Mouse (Mus musculus): ENCODE measurements at regions not wholly inside any gene's neighbourhood (a gene's known extent, or its start where the extent isn't known, plus 50 kb on each side); places are given as distances from the start of the nearest gene placed in this dataset.

GRCm38 (mm10) chr13:71529397-71530122 lies 434.0 kb downstream of the Irx1 start:
- POLR2A ChIA-PET = no interaction called here
- CTCF ChIA-PET = no interaction called here

GRCm38 (mm10) chr13:71517776-71518175 lies 445.7 kb downstream of the Irx1 start:
- POLR2A ChIA-PET = interaction anchor here in 1 of 4 experiments (0.6 kb wide), 1 partner anchor 1521 kb away, joined by 3 read pairs; no protein-coding TSS in a partner anchor
- CTCF ChIA-PET = no interaction called here

DNA sequence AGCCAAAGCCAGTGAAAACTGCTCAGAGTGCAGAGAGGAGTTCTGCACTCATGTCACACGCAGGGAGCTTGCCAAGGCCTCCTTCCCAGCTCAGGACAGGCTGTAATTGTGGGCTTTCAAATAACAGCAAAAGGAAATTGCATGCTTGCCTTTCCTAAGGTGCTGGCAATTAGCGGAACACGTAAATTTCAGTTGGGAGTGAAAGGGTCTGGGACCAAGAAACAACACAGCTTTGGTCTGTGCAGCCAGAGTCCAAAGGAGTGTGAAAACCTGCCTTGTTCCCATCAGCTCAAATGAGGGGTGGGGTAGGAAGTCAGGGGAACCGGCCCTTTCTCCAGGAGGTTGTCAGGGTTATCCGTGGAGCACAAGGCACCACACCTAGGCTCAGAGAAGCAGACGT lies 450.3 kb downstream of the Irx1 start:
- POLR2A ChIA-PET = interaction anchor here in 1 of 4 experiments (0.5 kb wide), 1 partner anchor 176 kb away, joined by 3 read pairs; no protein-coding TSS in a partner anchor
- CTCF ChIA-PET = no interaction called here

- ChIA-PET CTCF (no interaction called here), POLR2A (no interaction called here)
Measured at GRCm38 (mm10) chr13:71507956-71508401, 455.5 kb downstream of the Irx1 start.

DNA sequence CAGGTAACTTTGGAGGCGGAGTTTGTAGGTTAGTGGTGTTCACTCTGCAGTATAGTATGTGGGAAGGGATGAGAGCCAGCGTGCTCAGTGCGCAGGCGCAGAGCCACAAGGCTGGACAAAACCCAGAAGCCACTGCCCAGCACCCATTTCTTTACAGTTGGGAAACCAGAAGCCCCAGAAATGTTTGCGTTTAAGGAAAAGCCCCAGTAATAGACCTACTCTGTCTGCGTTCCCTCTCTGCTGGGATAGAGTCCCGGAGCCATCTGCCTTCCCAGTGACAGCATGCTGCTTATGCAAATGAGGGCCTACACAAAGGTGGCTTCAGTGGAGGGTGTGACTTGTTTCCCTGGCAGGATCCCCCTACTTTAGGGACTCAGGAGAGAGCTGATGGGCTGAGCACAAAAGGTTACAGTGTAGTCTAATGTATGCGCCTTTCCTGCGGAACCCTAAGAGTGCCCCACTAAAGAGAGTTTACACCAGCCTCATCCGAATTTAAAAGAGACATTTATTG lies 456.0 kb downstream of the Irx1 start:
- ChIA-PET CTCF (no interaction called here), POLR2A (no interaction called here)

DNA sequence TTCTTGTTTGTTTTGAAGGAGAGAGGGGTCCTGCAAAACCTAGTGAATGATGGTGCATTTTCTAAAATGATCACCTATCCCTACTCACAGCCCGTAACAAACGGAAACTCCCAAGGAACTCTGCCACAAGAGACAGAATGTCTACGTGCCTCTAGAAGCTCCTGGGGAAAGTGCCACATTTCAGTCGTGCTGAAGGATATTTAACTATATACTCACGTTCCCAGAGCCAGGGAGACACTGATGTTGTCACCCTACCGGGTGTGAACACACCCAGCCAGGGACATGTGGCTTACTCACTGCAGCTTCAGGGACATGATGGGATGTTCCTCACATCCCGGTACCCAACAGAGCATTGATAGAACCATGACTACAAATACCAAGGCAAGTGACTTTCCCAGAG lies 456.7 kb downstream of the Irx1 start:
- POLR2A ChIA-PET = no interaction called here
- CTCF ChIA-PET = no interaction called here

DNA sequence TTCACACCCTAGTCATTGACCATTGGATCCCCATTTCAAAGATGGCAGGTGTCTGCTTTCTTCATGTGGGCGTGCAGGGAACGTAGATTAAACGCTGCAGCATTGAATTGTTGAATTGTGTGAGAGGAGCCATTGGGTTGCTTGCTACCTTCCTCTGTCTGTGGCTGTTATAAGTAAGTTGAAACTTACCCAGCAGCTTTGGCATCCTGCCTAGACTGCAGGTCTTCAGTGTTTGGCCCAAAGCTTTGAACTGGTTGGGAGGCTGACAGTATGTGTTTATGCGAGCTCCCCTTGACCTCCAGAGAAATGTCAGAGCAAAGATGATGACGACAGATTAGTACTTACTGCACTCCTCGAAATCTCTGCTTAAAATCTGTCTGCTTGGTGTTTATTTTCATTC lies 473.8 kb downstream of the Irx1 start:
- POLR2A ChIA-PET = no interaction called here
- CTCF ChIA-PET = interaction anchor here in 1 of 4 experiments (0.6 kb wide), 1 partner anchor 880 kb away, joined by 3 read pairs; no protein-coding TSS in a partner anchor

GRCm38 (mm10) chr13:71481205-71481604 lies 482.3 kb downstream of the Irx1 start:
- ChIA-PET CTCF (interaction anchor here in 1 of 4 experiments (0.6 kb wide), 1 partner anchor 384 kb away, joined by 3 read pairs; no protein-coding TSS in a partner anchor), POLR2A (no interaction called here)

DNA sequence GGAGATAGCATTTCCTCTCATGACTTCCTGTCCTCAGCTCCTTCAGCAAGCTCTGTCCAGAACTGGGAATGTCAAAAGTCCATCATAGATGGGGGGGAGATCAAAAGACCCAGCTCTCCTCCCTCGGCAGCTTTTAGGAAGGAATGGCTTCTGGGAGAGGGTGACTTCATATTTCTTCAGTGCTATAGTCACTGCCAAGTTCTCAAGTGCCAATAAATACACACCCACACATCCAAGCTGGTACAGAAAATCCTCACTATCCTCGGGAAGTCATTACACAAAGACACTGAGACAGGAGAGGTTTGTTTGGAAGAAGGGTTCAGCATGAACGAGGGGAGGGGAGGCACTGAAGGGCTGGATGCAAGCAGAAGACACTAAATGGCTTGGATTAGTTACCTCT lies 502.0 kb downstream of the Irx1 start:
- ChIA-PET CTCF (no interaction called here), POLR2A (no interaction called here)

- CTCF ChIA-PET = no interaction called here
- POLR2A ChIA-PET = no interaction called here
Measured at GRCm38 (mm10) chr13:71460607-71461006, 502.9 kb downstream of the Irx1 start.

GRCm38 (mm10) chr13:71460097-71460496 lies 503.4 kb downstream of the Irx1 start:
- CTCF ChIA-PET = interaction anchor here in 1 of 4 experiments (0.5 to 0.8 kb wide), 2 partner anchors 105 to 621 kb away, joined by 3 to 7 read pairs; no protein-coding TSS in a partner anchor
- POLR2A ChIA-PET = no interaction called here

GRCm38 (mm10) chr13:71459022-71459536 lies 504.4 kb downstream of the Irx1 start:
- CTCF ChIA-PET = interaction anchor here in 2 of 4 experiments (0.5 to 1.4 kb wide), 7 partner anchors 106 to 663 kb away, joined by 3 to 7 read pairs (median 3); no protein-coding TSS in a partner anchor
- POLR2A ChIA-PET = no interaction called here

- CTCF ChIA-PET = interaction anchor here in 3 of 4 experiments (0.5 to 1.4 kb wide), 10 partner anchors 128 to 664 kb away, joined by 3 to 7 read pairs (median 4); no protein-coding TSS in a partner anchor
- POLR2A ChIA-PET = interaction anchor here in 1 of 4 experiments (1.0 kb wide), 1 partner anchor 450 kb away, joined by 3 read pairs; no protein-coding TSS in a partner anchor
Measured at GRCm38 (mm10) chr13:71458061-71458935, 505.2 kb downstream of the Irx1 start.

GRCm38 (mm10) chr13:71457550-71457949 lies 506.0 kb downstream of the Irx1 start:
- POLR2A ChIA-PET = interaction anchor here in 1 of 4 experiments (1.0 kb wide), 1 partner anchor 450 kb away, joined by 3 read pairs; no protein-coding TSS in a partner anchor
- CTCF ChIA-PET = interaction anchor here in 3 of 4 experiments (0.6 to 1.4 kb wide), 5 partner anchors 127 to 499 kb away, joined by 3 to 5 read pairs (median 4); no protein-coding TSS in a partner anchor

DNA sequence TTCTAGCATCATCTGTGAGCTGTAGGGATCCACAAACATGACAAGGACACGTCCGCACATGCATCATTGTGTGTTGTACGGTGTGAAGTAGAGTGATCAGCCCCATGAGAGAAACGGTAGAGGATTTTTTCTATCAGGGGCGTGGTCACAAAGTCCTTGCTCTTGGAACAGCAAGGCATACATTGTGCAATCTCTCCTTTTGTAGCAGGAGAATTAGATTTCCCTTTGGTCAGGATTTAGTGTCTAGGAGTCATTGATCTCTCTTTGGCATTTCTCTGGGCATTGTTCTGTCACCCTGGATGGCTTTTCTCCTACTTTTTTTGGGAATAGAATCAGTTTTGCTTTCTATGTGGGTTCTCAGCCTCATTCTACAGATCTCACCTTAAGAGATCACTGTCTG lies 511.3 kb downstream of the Irx1 start:
- ChIA-PET POLR2A (no interaction called here), CTCF (no interaction called here)

GRCm38 (mm10) chr13:71437601-71438099 lies 525.9 kb downstream of the Irx1 start:
- ChIA-PET POLR2A (interaction anchor here in 1 of 4 experiments (0.6 kb wide), 1 partner anchor 139 kb away, joined by 3 read pairs; no protein-coding TSS in a partner anchor), CTCF (no interaction called here)

- POLR2A ChIA-PET = interaction anchor here in 1 of 4 experiments (0.6 kb wide), 1 partner anchor 38 kb away, joined by 3 read pairs; no protein-coding TSS in a partner anchor
- CTCF ChIA-PET = no interaction called here
Measured at GRCm38 (mm10) chr13:71403654-71404560, 559.6 kb downstream of the Irx1 start.

DNA sequence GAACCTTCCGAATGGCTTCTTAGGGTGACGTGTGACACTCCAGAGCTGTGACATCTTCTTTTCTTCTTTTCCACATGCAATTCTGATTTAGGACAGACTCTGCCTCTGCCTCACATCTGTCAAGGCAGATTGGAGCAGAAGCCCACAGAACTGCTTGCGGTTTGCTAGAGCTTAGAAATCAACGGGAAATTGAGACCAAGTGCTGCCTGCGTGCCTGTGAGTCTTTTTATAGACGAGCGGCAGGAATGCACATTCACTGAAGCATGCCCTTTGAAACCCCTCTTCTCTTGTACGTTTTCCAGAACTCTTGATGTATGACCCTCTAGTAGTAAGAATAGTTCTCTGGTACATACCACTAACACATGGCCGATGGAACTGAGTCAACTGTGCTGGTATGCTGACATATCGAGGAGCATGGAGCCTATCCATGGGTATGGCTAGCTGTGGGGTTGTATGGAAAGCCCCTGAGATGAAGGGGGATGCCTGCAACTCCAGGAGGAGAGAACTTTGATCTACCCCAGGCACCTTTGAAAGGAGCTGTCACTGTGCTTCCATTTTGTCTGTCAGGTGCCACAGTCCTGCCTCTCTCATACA lies 552.2 kb upstream of the Adamts16 start:
- POLR2A ChIA-PET = no interaction called here
- CTCF ChIA-PET = no interaction called here
